Mouse (Mus musculus) 3134 (cell line): ENCODE measurements around the gene Tnfrsf25.

Source experiments
- DNase-seq: peaks from one replicate; pipeline ENCODE4 v3.0.0-alpha.2; 2011; ENCODE audit warnings: low spot score; ENCODE audit not compliant: insufficient read length; ENCODE audit errors: extremely low read depth

Tnfrsf25 gene

DNA sequence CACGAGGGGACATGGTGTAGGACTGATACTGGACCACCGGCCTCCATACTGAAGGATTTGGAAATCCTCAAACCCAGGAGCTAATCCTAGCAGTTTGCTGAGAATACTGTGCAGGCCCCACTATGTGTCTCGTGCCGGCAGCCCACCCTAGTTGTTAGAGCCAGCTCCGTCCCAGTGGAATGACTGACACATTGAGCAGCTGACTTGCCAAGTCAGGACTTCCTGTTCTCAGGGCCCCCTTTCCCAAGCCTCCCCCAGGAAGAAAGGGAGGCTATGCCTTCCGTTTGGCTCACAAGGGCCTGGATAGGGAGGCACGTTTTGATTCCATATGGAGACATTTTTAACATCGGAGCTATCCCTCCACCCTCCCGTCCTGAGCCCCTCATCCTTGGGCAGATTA is 25.5 kb upstream of the Tnfrsf25 start:
- DNase-seq, result no peak

GRCm38 (mm10) chr4:152092751-152093293 is 22.9 kb upstream of the Tnfrsf25 start:
- DNase-seq, result peak; percentile 47

- no peak for DNase-seq
Observed at GRCm38 (mm10) chr4:152094233-152094632, 21.5 kb upstream of the Tnfrsf25 start.

- peak; percentile 43 for DNase-seq
Observed at GRCm38 (mm10) chr4:152095937-152096910, 19.5 kb upstream of the Tnfrsf25 start.

GRCm38 (mm10) chr4:152096927-152097326 is 18.8 kb upstream of the Tnfrsf25 start:
- DNase-seq, result no peak

GRCm38 (mm10) chr4:152097911-152098799 is 17.6 kb upstream of the Tnfrsf25 start:
- DNase-seq, result no peak

- DNase-seq, result no peak
Observed at GRCm38 (mm10) chr4:152100541-152100940, 15.2 kb upstream of the Tnfrsf25 start.

DNA sequence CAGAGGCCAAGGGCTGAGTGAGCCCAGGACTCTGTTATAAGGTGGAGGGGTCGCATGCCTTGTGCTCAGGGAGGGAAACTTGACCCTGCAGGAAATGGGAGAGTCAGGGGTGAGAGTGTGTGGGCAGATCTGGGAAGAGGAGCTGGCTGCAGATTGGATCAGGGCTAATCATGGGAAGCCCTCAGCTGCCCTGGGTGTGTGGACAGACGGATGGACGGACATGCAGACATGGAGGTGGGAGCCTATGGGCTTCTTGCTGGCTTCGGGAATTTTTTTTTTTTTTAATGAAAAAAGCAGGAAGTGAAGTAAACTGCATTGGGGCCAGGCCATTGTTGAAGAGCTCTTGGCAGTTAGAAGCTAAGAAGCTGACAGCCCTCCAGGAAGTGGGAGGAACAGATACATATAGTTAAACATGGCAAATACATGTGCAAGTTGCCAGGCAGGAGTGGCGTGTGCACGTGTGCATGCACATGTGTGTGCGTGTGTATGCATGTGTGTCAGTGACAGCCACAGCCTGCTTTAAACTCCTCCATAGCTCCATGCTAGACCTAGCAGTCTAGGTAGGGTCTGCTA is 14.6 kb upstream of the Tnfrsf25 start:
- no peak for DNase-seq

DNA sequence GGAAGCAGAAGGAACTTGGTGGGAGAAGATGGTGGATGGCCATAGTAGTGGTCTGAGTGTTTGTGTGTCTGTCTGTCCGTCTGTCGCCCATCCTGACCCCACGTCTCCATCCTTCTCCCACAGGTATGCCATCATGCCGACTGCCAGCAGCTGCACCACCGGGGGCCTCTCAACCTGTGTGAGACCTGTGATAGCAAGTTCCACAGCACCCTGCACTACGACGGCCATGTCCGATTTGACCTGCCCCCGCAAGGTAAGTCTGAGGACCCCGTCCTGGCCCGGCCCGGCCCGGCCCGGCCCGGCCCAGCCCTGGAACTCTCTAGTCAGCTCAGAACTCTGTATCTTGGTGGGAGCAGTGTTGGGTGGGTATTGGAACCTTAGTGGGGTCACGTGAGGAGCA is 13.8 kb upstream of the Tnfrsf25 start:
- DNase-seq, result no peak

GRCm38 (mm10) chr4:152103025-152103424 is 12.7 kb upstream of the Tnfrsf25 start:
- DNase-seq, result no peak

DNA sequence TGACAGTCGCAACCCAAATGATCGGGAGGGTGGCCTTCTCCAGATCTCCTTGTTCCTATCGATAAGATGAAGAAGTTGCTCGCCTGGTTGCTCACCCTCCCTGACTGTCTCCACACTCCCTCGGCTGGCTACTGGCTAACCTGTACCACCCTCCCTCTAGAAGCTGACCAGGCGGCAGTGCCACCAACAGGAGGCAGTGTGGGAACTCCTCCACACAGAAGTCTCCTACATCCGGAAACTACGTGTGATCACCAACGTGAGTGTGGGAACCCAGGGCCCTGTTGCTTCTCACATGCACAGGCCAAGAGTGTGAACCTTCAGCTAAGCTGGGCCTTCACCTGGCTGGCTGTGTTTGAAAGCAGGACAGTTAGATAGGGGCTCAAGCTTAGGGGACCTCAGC is 9.0 kb upstream of the Tnfrsf25 start:
- DNase-seq, result no peak

DNA sequence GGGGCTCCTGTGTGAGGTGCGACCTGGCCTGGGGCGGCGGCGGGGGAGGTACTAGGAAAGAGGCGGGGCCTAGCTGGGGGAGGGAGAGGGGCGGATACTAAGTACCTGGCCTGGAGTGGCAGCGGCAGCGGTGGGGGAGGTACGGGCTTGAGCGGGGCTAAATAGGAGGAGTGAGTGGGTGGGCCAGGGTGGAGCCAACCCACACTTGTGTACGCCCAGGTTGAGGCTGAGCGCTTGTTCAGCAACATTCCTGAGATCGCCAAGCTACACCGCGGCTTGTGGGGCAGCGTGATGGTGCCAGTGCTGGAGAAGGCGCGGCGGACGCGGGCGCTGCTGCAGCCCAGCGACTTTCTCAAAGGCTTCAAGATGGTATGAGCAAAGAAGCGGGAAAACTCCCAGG is 8.2 kb upstream of the Tnfrsf25 start:
- DNase-seq, result no peak

DNA sequence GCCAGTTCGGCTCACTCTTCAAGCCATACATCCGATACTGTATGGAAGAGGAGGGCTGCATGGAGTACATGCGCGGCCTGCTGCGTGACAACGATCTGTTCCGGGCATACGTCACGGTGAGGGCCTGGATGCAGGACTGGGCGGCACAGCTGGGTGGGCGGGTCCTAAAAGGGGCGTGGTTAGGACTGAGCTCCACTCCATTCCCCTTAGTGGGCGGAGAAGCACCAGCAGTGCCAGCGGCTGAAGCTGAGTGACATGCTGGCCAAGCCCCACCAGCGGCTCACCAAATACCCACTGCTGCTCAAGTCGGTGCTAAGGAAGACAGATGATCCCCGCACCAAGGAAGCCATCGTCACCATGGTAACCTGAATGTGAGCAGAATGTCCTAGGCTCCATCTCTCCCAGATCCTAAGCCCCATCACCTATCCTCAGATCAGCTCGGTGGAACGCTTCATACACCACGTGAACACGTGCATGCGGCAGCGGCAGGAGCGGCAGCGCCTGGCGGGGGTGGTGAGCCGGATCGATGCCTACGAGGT is 7.7 kb upstream of the Tnfrsf25 start:
- DNase-seq, result no peak

GRCm38 (mm10) chr4:152108673-152109072 is 7.1 kb upstream of the Tnfrsf25 start:
- DNase-seq, result no peak

GRCm38 (mm10) chr4:152109509-152109908 is 6.2 kb upstream of the Tnfrsf25 start:
- DNase-seq, result no peak

DNA sequence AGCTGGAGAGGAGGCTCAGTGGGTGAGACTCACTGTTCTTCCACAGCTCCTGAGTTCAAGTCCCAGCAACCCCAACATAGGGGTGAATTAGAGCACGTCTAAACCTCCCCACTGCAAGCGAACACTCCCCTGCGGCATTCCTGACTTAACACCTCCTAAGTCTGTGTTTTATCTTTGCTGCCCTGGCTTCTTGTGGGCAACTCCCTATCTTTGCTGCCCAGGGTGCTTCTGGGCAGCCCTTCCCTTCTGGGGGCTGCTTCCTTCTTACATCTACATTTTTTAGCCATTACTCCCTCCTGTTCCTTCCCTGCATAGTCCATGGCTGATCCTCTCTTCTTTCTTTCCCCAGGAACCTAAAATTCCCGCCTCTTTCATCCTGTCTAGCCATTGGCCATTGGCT is 5.0 kb upstream of the Tnfrsf25 start:
- no peak for DNase-seq

DNA sequence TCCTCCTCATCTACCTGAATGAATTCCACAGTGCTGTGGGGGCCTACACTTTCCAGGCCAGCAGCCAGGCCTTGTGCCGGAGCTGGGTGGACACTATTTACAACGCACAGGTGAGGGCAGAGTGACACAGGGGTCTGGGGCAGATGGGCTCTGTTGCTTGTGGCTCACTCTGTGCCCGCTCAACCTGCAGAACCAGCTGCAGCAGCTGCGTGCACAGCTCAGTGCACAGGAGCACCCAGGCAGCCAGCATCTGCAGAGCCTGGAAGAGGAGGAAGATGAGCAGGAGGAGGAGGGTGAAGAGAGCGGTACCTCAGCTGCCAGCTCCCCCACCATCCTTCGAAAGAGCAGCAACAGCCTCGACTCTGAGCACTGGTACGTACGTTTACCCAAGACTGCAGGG is 3.4 kb upstream of the Tnfrsf25 start:
- no peak for DNase-seq

- DNase-seq, result no peak
Observed at GRCm38 (mm10) chr4:152114080-152114479, 1.7 kb upstream of the Tnfrsf25 start.

DNA sequence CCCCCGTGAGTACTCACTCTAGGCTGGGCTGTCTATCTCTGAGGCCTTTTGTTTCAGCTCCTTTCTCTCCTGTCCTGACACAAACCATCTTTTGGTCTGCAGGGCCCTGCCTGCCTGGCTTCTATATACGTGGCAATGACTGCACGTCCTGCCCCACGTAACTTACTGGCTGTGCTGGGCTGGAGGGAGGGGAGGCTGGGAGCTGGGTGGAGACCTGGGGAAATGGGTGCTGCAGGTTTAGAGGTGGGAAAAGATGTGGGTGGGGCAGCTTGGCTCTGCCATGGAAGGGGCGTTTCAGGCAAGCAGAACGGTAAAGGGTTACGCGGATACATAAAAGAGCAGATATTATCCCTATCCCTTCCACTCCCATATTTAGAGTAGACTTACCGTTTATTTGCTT is 1.8 kb downstream of the Tnfrsf25 start:
- no peak for DNase-seq
